ENCODE assay signal across 16 mouse cellular contexts in genomic region chr9:48197458-48197884, GRCm38 (mm10). TPM values are rescaled to one million over a fixed set of nuclear protein-coding genes. Genes with fewer than 3 reads are reported as not detected.
DNase-seq lines count a peak whose midpoint lies in the region; ATAC-seq and TF ChIP-seq lines count a peak whose summit lies in the region.
"Had no signal": no experiment of that assay in that cellular context is flagged by ENCODE, and none has a peak within 500 bp of the region (broad histone marks: within the 10 kb centered on the region; RNA-seq: fewer than 3 reads in every experiment).

No protein-coding gene starts in this region.

- no peak for ATAC-seq in lung, embryonic 15.5 days (ENCODE audit: borderline replicate concordance, extremely low read depth, low FRiP score, low TSS enrichment)
- ATAC-seq in stomach, embryonic 15.5 days (ENCODE audit: insufficient read depth, low FRiP score, low read depth), result peak; percentile 60; the same call in 1 of the 2 replicates

- no peaks in the 10 kb centered on the region for H3K36me3 ChIP-seq in lung, embryonic 15.5 days
- no peaks in the 10 kb centered on the region for H3K36me3 ChIP-seq in stomach, embryonic 15.5 days
- H3K36me3 ChIP-seq: heart, embryonic 13.5 days; hindbrain, embryonic 15.5 days had no signal

- H3K9me3 ChIP-seq in lung, embryonic 15.5 days, result no peaks in the 10 kb centered on the region
- no peaks in the 10 kb centered on the region for H3K9me3 ChIP-seq in stomach, embryonic 15.5 days
- H3K9me3 ChIP-seq: embryonic facial prominence, embryonic 13.5 days; heart, embryonic 13.5 days; hindbrain, embryonic 15.5 days; limb, embryonic 13.5 days had no signal

- no peak overlapping the region for H3K4me3 ChIP-seq in lung, embryonic 15.5 days
- no peak overlapping the region for H3K4me3 ChIP-seq in stomach, embryonic 15.5 days (replicated peaks)
- H3K4me3 ChIP-seq: embryonic facial prominence, embryonic 13.5 days; heart, embryonic 13.5 days; hindbrain, embryonic 15.5 days; limb, embryonic 13.5 days had no signal

- H3K27me3 ChIP-seq in lung, embryonic 15.5 days, result no peaks in the 10 kb centered on the region
- H3K27me3 ChIP-seq in stomach, embryonic 15.5 days (replicated peaks), result no peaks in the 10 kb centered on the region
- H3K27me3 ChIP-seq: embryonic facial prominence, embryonic 13.5 days; heart, embryonic 13.5 days; hindbrain, embryonic 15.5 days; limb, embryonic 13.5 days had no signal

- 46% methylated on average over 12 of the region's 12 CpGs for WGBS in lung, embryonic 15.5 days
- WGBS in stomach, embryonic 15.5 days, result 44% methylated on average over 12 of the region's 12 CpGs

- no peak for TF ChIP-seq POLR2A in brain, embryonic 14.5 days (IDR thresholded peaks at IDR 0.05; ENCODE audit: borderline replicate concordance, extremely low read depth, insufficient read depth, insufficient read length, poor library complexity, severe bottlenecking)

- TF ChIP-seq CTCF in brain, embryonic 14.5 days (IDR thresholded peaks at IDR 0.05; ENCODE audit: borderline replicate concordance, extremely low read depth, insufficient read depth, insufficient read length), result no peak

- H3K27ac ChIP-seq in lung, embryonic 15.5 days, result peak overlapping the region; percentile 64; the same call in 1 of the 2 replicates
- no peak overlapping the region for H3K27ac ChIP-seq in stomach, embryonic 15.5 days
- H3K27ac ChIP-seq: embryonic facial prominence, embryonic 13.5 days; heart, embryonic 13.5 days; hindbrain, embryonic 15.5 days; limb, embryonic 13.5 days had no signal

- H3K4me2 ChIP-seq in lung, embryonic 15.5 days, result no peak overlapping the region; the same call in 1 of the 2 replicates
- no peak overlapping the region for H3K4me2 ChIP-seq in stomach, embryonic 15.5 days
- H3K4me2 ChIP-seq: embryonic facial prominence, embryonic 13.5 days; heart, embryonic 13.5 days; hindbrain, embryonic 15.5 days; limb, embryonic 13.5 days had no signal

- H3K4me1 ChIP-seq in lung, embryonic 15.5 days, result 0 out of 2 replicates have a peak, but pooled peaks cover 5% of the 10 kb centered on the region
- 0 out of 2 replicates have a peak, but pooled peaks cover 2% of the 10 kb centered on the region for H3K4me1 ChIP-seq in stomach, embryonic 15.5 days
- H3K4me1 ChIP-seq: embryonic facial prominence, embryonic 13.5 days; heart, embryonic 13.5 days had no signal

- no peak overlapping the region for H3K9ac ChIP-seq in lung, embryonic 15.5 days
- no peak overlapping the region for H3K9ac ChIP-seq in stomach, embryonic 15.5 days
- H3K9ac ChIP-seq: embryonic facial prominence, embryonic 13.5 days; heart, embryonic 13.5 days; hindbrain, embryonic 15.5 days; limb, embryonic 13.5 days had no signal

- no peak for DNase-seq in lung, postnatal 36 days
- DNase-seq in brain, embryonic 14.5 days (ENCODE audit: low read depth), result peak; percentile 77
- DNase-seq in mesoderm, embryonic 11.5 days (ENCODE audit: low read depth, low spot score), result peak; percentile 30
- DNase-seq in gastrocnemius, adult 8-10 months (ENCODE audit: low spot score in 2 of 2), result no peak
- no peak for DNase-seq in adrenal gland, adult (ENCODE audit: inconsistent age in 2 of 2, low spot score in 1 of 2)
- DNase-seq: adrenal gland, postnatal 10 days; cerebellum, postnatal 36 days; kidney, adult 8-10 months; lung, adult 18-20 months; thymus, postnatal 14 days had no signal

RNA-seq across cellular contexts. Expression of gene Nxpe4, which starts 35.6 kb away (rescaled TPM):
- polyA plus RNA-seq in lung, embryonic 15.5 days (2015; fragmentation: Nextera tagmentation; extraction: Ambion mirVana), result 6.7 and 7.1 TPM in 2 replicates
- polyA plus RNA-seq in brain, embryonic 14.5 days (2012; rRNA removed), result 5.2 and 6.7 TPM in 2 replicates
- polyA plus RNA-seq in stomach, embryonic 15.5 days (2015; fragmentation: Nextera tagmentation; extraction: Ambion mirVana), result 5.8 and 6.0 TPM in 2 replicates
- total RNA-seq in gastrocnemius, adult 8-10 months (2022), result 1 to 10 TPM; 2.0 to 2.5 (median 2.4) TPM

Comparison
In these comparisons a context has a peak if more than half of its experiments do, and no peak if none do; other contexts are left out.
1. DNase-seq: peak in brain, embryonic 14.5 days (single experiment) and mesoderm, embryonic 11.5 days (single experiment); none in lung, postnatal 36 days (single experiment), gastrocnemius, adult 8-10 months (0 of 2) and adrenal gland, adult (0 of 2).